11 mouse cellular contexts compared by ENCODE assay signal in the genomic region with DNA sequence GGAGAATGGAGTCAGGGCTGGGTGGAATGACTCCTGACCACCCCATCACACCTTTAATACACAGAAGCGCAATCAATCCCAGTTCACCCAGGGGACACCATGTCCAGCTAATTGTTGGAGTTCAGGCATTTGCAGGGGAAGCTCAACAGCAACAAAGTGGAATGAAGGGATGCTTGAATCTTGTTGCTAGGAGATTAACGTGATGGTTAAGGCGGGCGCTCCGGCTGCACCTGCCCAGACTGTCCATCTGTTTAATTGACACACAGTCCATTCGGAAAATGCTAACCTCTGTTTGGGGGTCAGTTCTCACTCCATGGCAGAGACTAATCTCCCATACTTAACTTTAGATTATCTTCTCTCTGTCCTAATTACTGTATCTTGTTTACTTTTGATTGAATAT.
"Had no signal": no experiment of that assay in that cellular context is flagged by ENCODE, and none has a peak within 500 bp of the region (broad histone marks: within the 10 kb centered on the region; RNA-seq: fewer than 3 reads in every experiment).

No protein-coding gene starts in this region.

- ATAC-seq: liver, embryonic 12.5 days had no signal

- DNase-seq: kidney, adult 8-10 months; kidney, postnatal 25 days; lung, embryonic 14.5 days; lung, postnatal 10 days; lung, postnatal 4 days; right cerebral cortex, adult 18-20 months; right cerebral cortex, postnatal 25 days; thymus, postnatal 36 days had no signal

- H3K4me1 ChIP-seq: limb, embryonic 15.5 days; liver, embryonic 12.5 days; midbrain, embryonic 12.5 days had no signal

- H3K27me3 ChIP-seq: limb, embryonic 15.5 days; liver, embryonic 12.5 days; midbrain, embryonic 12.5 days had no signal

- H3K36me3 ChIP-seq: limb, embryonic 15.5 days; liver, embryonic 12.5 days; midbrain, embryonic 12.5 days had no signal

- H3K27ac ChIP-seq: limb, embryonic 15.5 days; liver, embryonic 12.5 days; midbrain, embryonic 12.5 days had no signal

- H3K4me2 ChIP-seq: limb, embryonic 15.5 days; liver, embryonic 12.5 days; lung, embryonic 14.5 days; midbrain, embryonic 12.5 days had no signal

- H3K9me3 ChIP-seq: limb, embryonic 15.5 days; liver, embryonic 12.5 days; midbrain, embryonic 12.5 days had no signal

- H3K4me3 ChIP-seq: limb, embryonic 15.5 days; liver, embryonic 12.5 days; midbrain, embryonic 12.5 days had no signal

- H3K9ac ChIP-seq: limb, embryonic 15.5 days; liver, embryonic 12.5 days; lung, embryonic 14.5 days; midbrain, embryonic 12.5 days had no signal
